Mouse (Mus musculus) intestine, embryonic 15.5 days (tissue): ENCODE results near the gene Vmn1r188. TPM values are rescaled to one million over a fixed set of nuclear protein-coding genes. Genes with fewer than 3 reads are reported as not detected.
A peak's percentile ranks its signal among the peaks of the same experiment; 100 is the strongest.
"Not testable (repeated sequence)": the region's sequence is repeated elsewhere in the genome, so short reads cannot be mapped to it uniquely, and the experiment has no call there.

ENCODE experiments used
- ATAC-seq: fragments of 200-750 bp; cut with Nextera tagmentation; 2 replicates; pipeline ENCODE4 v1.8.0; 2017; ENCODE audit warnings: moderate TSS enrichment, moderate library complexity
- H3K27ac ChIP-seq: fragments of 300-500 bp; sonication (generic); 2 replicates; pipeline ENCODE4 v1.5.1; 2015; ENCODE audit warnings: mild to moderate bottlenecking, inconsistent platforms
- H3K27me3 ChIP-seq: fragments of 300-500 bp; sonication (generic); replicated peaks from 2 replicates; pipeline ENCODE4 v1.6.1; 2015; ENCODE audit warnings: inconsistent platforms
- H3K36me3 ChIP-seq: fragments of 300-500 bp; sonication (generic); 2 replicates; pipeline ENCODE4 v1.6.1; 2015; ENCODE audit warnings: inconsistent platforms
- H3K4me1 ChIP-seq: fragments of 300-500 bp; sonication (generic); replicated peaks from 2 replicates; pipeline ENCODE4 v1.6.1; 2015; ENCODE audit warnings: inconsistent platforms
- H3K4me2 ChIP-seq: fragments of 300-500 bp; sonication (generic); replicated peaks from 2 replicates; pipeline ENCODE4 v1.6.1; 2015; ENCODE audit warnings: mild to moderate bottlenecking, inconsistent platforms
- H3K4me3 ChIP-seq: fragments of 300-500 bp; sonication (generic); replicated peaks from 2 replicates; pipeline ENCODE4 v1.5.1; 2015; ENCODE audit warnings: inconsistent platforms
- H3K9ac ChIP-seq: fragments of 300-500 bp; sonication (generic); 2 replicates; pipeline ENCODE4 v1.6.1; 2015; ENCODE audit warnings: inconsistent platforms
- H3K9me3 ChIP-seq: fragments of 300-500 bp; sonication (generic); 2 replicates; pipeline ENCODE4 v1.6.1; 2016; ENCODE audit warnings: inconsistent platforms
- WGBS: fragments of 180-500 bp; shearing (Covaris S2); methylation state at CpG from one replicate; pipeline ENCODE4 v1.1.7; 2015; 5-methylcytosine and 5-hydroxymethylcytosine counted together
- polyA plus RNA-seq: library from polyadenylated mRNA; unstranded; fragments of >200 nt; fragmentation: Nextera tagmentation; extraction: Ambion mirVana; gene quantifications from 2 replicates; pipeline ENCODE4 v1.2.1, GENCODE M21; 2015

Vmn1r188 gene
- polyA plus RNA-seq, 1 experiment from 2014 or later = not detected

GRCm38 (mm10) chr13:22041651-22042567, 42.3 kb upstream of the Vmn1r188 start:
- no peaks in the 10 kb centered on the region for H3K36me3 ChIP-seq
- H3K9ac ChIP-seq = peak overlapping the region; percentile 56
- H3K4me3 ChIP-seq = peak overlapping the region; percentile 34
- H3K27me3 ChIP-seq = no peaks in the 10 kb centered on the region
- WGBS = 3% methylated on average over 13 of the region's 13 CpGs
- ATAC-seq = no peak
- H3K27ac ChIP-seq = peak overlapping the region; percentile 87
- H3K4me2 ChIP-seq = peak overlapping the region; percentile 58
- H3K4me1 ChIP-seq = peaks cover 6% of the 10 kb centered on the region; the same call in 1 of the 2 replicates
- H3K9me3 ChIP-seq = no peaks in the 10 kb centered on the region

GRCm38 (mm10) chr13:22042568-22043502, 41.4 kb upstream of the Vmn1r188 start, which contains the start of the genes Hist1h2ag and Hist1h2bj:
Gene Hist1h2ag, minus strand, starts transcription at chr13:22042944.
Gene Hist1h2bj, plus strand, starts transcription at chr13:22043214.
- H3K4me1 ChIP-seq, H3K9me3 ChIP-seq, H3K27me3 ChIP-seq, H3K36me3 ChIP-seq: not testable (repeated sequence)
- Histone ChIP-seq H3K4me3 (peak within 1 kb of the TSS; percentile 34), H3K27ac (peak within 1 kb of the TSS; percentile 87), H3K4me2 (peak within 1 kb of the TSS; percentile 58), H3K9ac (peak within 1 kb of the TSS; percentile 56)
- ATAC-seq = peak; percentile 93
- WGBS = under 1% methylated on average over 49 of the region's 80 CpGs

GRCm38 (mm10) chr13:22043503-22044431, 40.5 kb upstream of the Vmn1r188 start:
- WGBS = 1% methylated on average over 12 of the region's 14 CpGs
- ATAC-seq = peak; percentile 14

GRCm38 (mm10) chr13:22044432-22045155, 39.6 kb upstream of the Vmn1r188 start:
- WGBS = 88% methylated on average over 6 of the region's 6 CpGs
- H3K4me3 ChIP-seq = 0 out of 2 replicates have a peak overlapping the region, but pooled peaks have one; percentile 2
- H3K4me1 ChIP-seq = peaks cover 6% of the 10 kb centered on the region; the same call in 1 of the 2 replicates
- no peaks in the 10 kb centered on the region for H3K27me3 ChIP-seq
- no peak overlapping the region for H3K9ac ChIP-seq
- H3K4me2 ChIP-seq = peak overlapping the region; percentile 10; the same call in 1 of the 2 replicates
- no peaks in the 10 kb centered on the region for H3K9me3 ChIP-seq
- H3K27ac ChIP-seq = no peak overlapping the region
- ATAC-seq = no peak
- H3K36me3 ChIP-seq = no peaks in the 10 kb centered on the region

More at GRCm38 (mm10) chr13:22043503-22044431, 40.5 kb upstream of the Vmn1r188 start:
- Histone ChIP-seq H3K4me2 (peak overlapping the region; percentile 57), H3K4me1 (peaks cover 6% of the 10 kb centered on the region; the same call in 1 of the 2 replicates), H3K9me3 (no peaks in the 10 kb centered on the region), H3K27ac (peak overlapping the region; percentile 79), H3K9ac (peak overlapping the region; percentile 37), H3K27me3 (no peaks in the 10 kb centered on the region), H3K4me3 (peak overlapping the region; percentile 28), H3K36me3 (no peaks in the 10 kb centered on the region)

- Histone ChIP-seq H3K4me1 (peaks cover 4% of the 10 kb centered on the region; the same call in 1 of the 2 replicates), H3K36me3 (no peaks in the 10 kb centered on the region)
Observed at GRCm38 (mm10) chr13:22045311-22045710, 38.9 kb upstream of the Vmn1r188 start.

GRCm38 (mm10) chr13:22049041-22049440, 35.2 kb upstream of the Vmn1r188 start:
- H3K9me3 ChIP-seq = no peaks in the 10 kb centered on the region
- no peaks in the 10 kb centered on the region for H3K36me3 ChIP-seq
- H3K4me2 ChIP-seq = no peak overlapping the region
- no peak overlapping the region for H3K27ac ChIP-seq
- H3K4me1 ChIP-seq = peaks cover 4% of the 10 kb centered on the region; the same call in 1 of the 2 replicates
- H3K9ac ChIP-seq = no peak overlapping the region
- no peak for ATAC-seq
- H3K4me3 ChIP-seq = no peak overlapping the region
- H3K27me3 ChIP-seq = no peaks in the 10 kb centered on the region
- WGBS = 87% methylated on average over 2 of the region's 2 CpGs

More at GRCm38 (mm10) chr13:22045311-22045710, 38.9 kb upstream of the Vmn1r188 start:
- H3K9me3 ChIP-seq = no peaks in the 10 kb centered on the region
- H3K4me3 ChIP-seq = no peak overlapping the region
- WGBS = 53% methylated on average over 2 of the region's 2 CpGs
- no peak overlapping the region for H3K9ac ChIP-seq
- no peak overlapping the region for H3K4me2 ChIP-seq
- H3K27me3 ChIP-seq = no peaks in the 10 kb centered on the region
- ATAC-seq = no peak
- no peak overlapping the region for H3K27ac ChIP-seq

GRCm38 (mm10) chr13:22049737-22050440, 34.4 kb upstream of the Vmn1r188 start:
- no peaks in the 10 kb centered on the region for H3K4me1 ChIP-seq
- ATAC-seq = no peak
- H3K9me3 ChIP-seq = no peaks in the 10 kb centered on the region
- peak overlapping the region; percentile 50 for H3K4me3 ChIP-seq
- no peaks in the 10 kb centered on the region for H3K27me3 ChIP-seq
- no peaks in the 10 kb centered on the region for H3K36me3 ChIP-seq
- peak overlapping the region; percentile 68 for H3K4me2 ChIP-seq
- H3K9ac ChIP-seq = 0 out of 2 replicates have a peak overlapping the region, but pooled peaks have one; percentile 20
- WGBS = 2% methylated on average over 14 of the region's 14 CpGs
- peak overlapping the region; percentile 88 for H3K27ac ChIP-seq

GRCm38 (mm10) chr13:22050591-22051522, 33.4 kb upstream of the Vmn1r188 start:
- ATAC-seq = peak; percentile 98
- under 1% methylated on average over 52 of the region's 52 CpGs for WGBS

GRCm38 (mm10) chr13:22051523-22051859, 32.7 kb upstream of the Vmn1r188 start:
- peak overlapping the region; percentile 47 for H3K9ac ChIP-seq
- peak; percentile 26; the same call in 1 of the 2 replicates for ATAC-seq
- WGBS = 12% methylated on average over 5 of the region's 5 CpGs

More at GRCm38 (mm10) chr13:22050591-22051522, 33.4 kb upstream of the Vmn1r188 start:
- peak overlapping the region; percentile 88 for H3K27ac ChIP-seq
- peak overlapping the region; percentile 47 for H3K9ac ChIP-seq
- no peaks in the 10 kb centered on the region for H3K36me3 ChIP-seq
- peak overlapping the region; percentile 50 for H3K4me3 ChIP-seq
- no peaks in the 10 kb centered on the region for H3K4me1 ChIP-seq
- H3K27me3 ChIP-seq = no peaks in the 10 kb centered on the region
- no peaks in the 10 kb centered on the region for H3K9me3 ChIP-seq
- peak overlapping the region; percentile 68 for H3K4me2 ChIP-seq

More at GRCm38 (mm10) chr13:22051523-22051859, 32.7 kb upstream of the Vmn1r188 start:
- H3K27me3 ChIP-seq = no peaks in the 10 kb centered on the region
- peak overlapping the region; percentile 88; the same call in 1 of the 2 replicates for H3K27ac ChIP-seq
- peak overlapping the region; percentile 50 for H3K4me3 ChIP-seq
- H3K9me3 ChIP-seq = no peaks in the 10 kb centered on the region
- H3K36me3 ChIP-seq = no peaks in the 10 kb centered on the region
- H3K4me1 ChIP-seq = no peaks in the 10 kb centered on the region
- H3K4me2 ChIP-seq = peak overlapping the region; percentile 68
